Mouse (Mus musculus) hindbrain, embryonic 16.5 days (tissue): Measurements from ENCODE around the gene Abcc1. TPM values are rescaled to one million over a fixed set of nuclear protein-coding genes. Genes with fewer than 3 reads are reported as not detected.

Source experiments
- ATAC-seq: fragments of 200-750 bp; cut with Nextera tagmentation; 2 replicates; pipeline ENCODE4 v1.8.0; 2017; ENCODE audit warnings: moderate TSS enrichment, moderate library complexity
- H3K27ac ChIP-seq: fragments of 300-500 bp; sonication (generic); 2 replicates; pipeline ENCODE4 v1.5.1; 2014; ENCODE audit warnings: low read depth, mild to moderate bottlenecking, control low read depth, low read length, moderate library complexity
- H3K27me3 ChIP-seq: fragments of 300-500 bp; sonication (generic); replicated peaks from 2 replicates; pipeline ENCODE4 v1.6.1; 2014; ENCODE audit warnings: low read length; ENCODE audit not compliant: control insufficient read depth, insufficient read depth
- H3K36me3 ChIP-seq: fragments of 300-500 bp; sonication (generic); 2 replicates; pipeline ENCODE4 v1.6.1; 2014; ENCODE audit warnings: mild to moderate bottlenecking, low read length, moderate library complexity, mixed read lengths; ENCODE audit not compliant: control insufficient read depth, insufficient read depth
- H3K4me1 ChIP-seq: fragments of 300-500 bp; sonication (generic); 2 replicates; pipeline ENCODE4 v1.6.1; 2014; ENCODE audit warnings: low read depth, low read length; ENCODE audit not compliant: control insufficient read depth, insufficient read depth
- H3K4me2 ChIP-seq: fragments of 300-500 bp; sonication (generic); 2 replicates; pipeline ENCODE4 v1.6.1; 2014; ENCODE audit warnings: mild to moderate bottlenecking, low read length, control low read depth, moderate library complexity
- H3K4me3 ChIP-seq: fragments of 300-500 bp; sonication (generic); 2 replicates; pipeline ENCODE4 v1.5.1; 2014; ENCODE audit warnings: mild to moderate bottlenecking, low read length, control low read depth, moderate library complexity
- H3K9ac ChIP-seq: fragments of 300-500 bp; sonication (generic); 2 replicates; pipeline ENCODE4 v1.6.1; 2014; ENCODE audit warnings: low read depth, mild to moderate bottlenecking, control low read depth, low read length, moderate library complexity
- H3K9me3 ChIP-seq: fragments of 300-500 bp; sonication (generic); 2 replicates; pipeline ENCODE4 v1.6.1; 2014; ENCODE audit warnings: mild to moderate bottlenecking, low read length, moderate library complexity; ENCODE audit not compliant: control insufficient read depth
- WGBS: fragments of 180-500 bp; shearing (Covaris S2); extraction: QIAGEN DNeasy Blood & Tissue Kit; methylation state at CpG from one replicate; pipeline ENCODE4 v1.1.7; 2014; 5-methylcytosine and 5-hydroxymethylcytosine counted together
- polyA plus RNA-seq: library from polyadenylated mRNA; unstranded; fragments of >200 nt; fragmentation: Nextera tagmentation; extraction: Ambion mirVana; gene quantifications from 2 replicates; pipeline ENCODE4 v1.2.1, GENCODE M21; 2015

Gene Abcc1
- polyA plus RNA-seq, 1 experiment from 2014 or later: 8.9 TPM

- no peak overlapping the region for H3K4me2 ChIP-seq
- no peak for ATAC-seq
- H3K4me1 ChIP-seq: no peaks in the 10 kb centered on the region
- no peak overlapping the region for H3K9ac ChIP-seq
- H3K27me3 ChIP-seq: no peaks in the 10 kb centered on the region
- 83% methylated on average over 2 of the region's 2 CpGs for WGBS
- peaks cover 13% of the 10 kb centered on the region for H3K36me3 ChIP-seq
- H3K27ac ChIP-seq: no peak overlapping the region
- no peaks in the 10 kb centered on the region for H3K9me3 ChIP-seq
- H3K4me3 ChIP-seq: no peak overlapping the region
Observed at GRCm38 (mm10) chr16:14468351-14468750, 107.0 kb downstream of the Abcc1 start.

- Histone ChIP-seq H3K27me3 (no peaks in the 10 kb centered on the region), H3K9ac (no peak overlapping the region), H3K27ac (no peak overlapping the region), H3K9me3 (no peaks in the 10 kb centered on the region), H3K4me3 (no peak overlapping the region), H3K36me3 (peaks cover 13% of the 10 kb centered on the region), H3K4me1 (no peaks in the 10 kb centered on the region), H3K4me2 (no peak overlapping the region)
- 94% methylated on average over 5 of the region's 5 CpGs for WGBS
- ATAC-seq: no peak
Observed at GRCm38 (mm10) chr16:14468841-14469240, 107.5 kb downstream of the Abcc1 start.

- WGBS: 82% methylated on average over 5 of the region's 5 CpGs
- Histone ChIP-seq H3K27ac (no peak overlapping the region), H3K9me3 (no peaks in the 10 kb centered on the region), H3K4me1 (no peaks in the 10 kb centered on the region), H3K9ac (no peak overlapping the region), H3K27me3 (no peaks in the 10 kb centered on the region), H3K4me2 (no peak overlapping the region), H3K36me3 (peaks cover 18% of the 10 kb centered on the region), H3K4me3 (no peak overlapping the region)
- ATAC-seq: no peak
Observed at GRCm38 (mm10) chr16:14472171-14472570, 110.8 kb downstream of the Abcc1 start.

GRCm38 (mm10) chr16:14473686-14474085 is 112.3 kb downstream of the Abcc1 start:
- 98% methylated on average over 7 of the region's 7 CpGs for WGBS

GRCm38 (mm10) chr16:14475001-14475400 is 113.6 kb downstream of the Abcc1 start:
- WGBS: 91% methylated on average over 2 of the region's 2 CpGs
- no peaks in the 10 kb centered on the region for H3K4me1 ChIP-seq
- no peak overlapping the region for H3K27ac ChIP-seq
- no peaks in the 10 kb centered on the region for H3K9me3 ChIP-seq
- H3K9ac ChIP-seq: no peak overlapping the region
- H3K4me3 ChIP-seq: no peak overlapping the region
- no peak overlapping the region for H3K4me2 ChIP-seq
- H3K27me3 ChIP-seq: no peaks in the 10 kb centered on the region
- no peak for ATAC-seq
- H3K36me3 ChIP-seq: peaks cover 10% of the 10 kb centered on the region

More at GRCm38 (mm10) chr16:14473686-14474085, 112.3 kb downstream of the Abcc1 start:
- Histone ChIP-seq H3K27ac (no peak overlapping the region), H3K9me3 (no peaks in the 10 kb centered on the region), H3K36me3 (peaks cover 15% of the 10 kb centered on the region), H3K9ac (no peak overlapping the region), H3K4me2 (no peak overlapping the region), H3K4me3 (no peak overlapping the region), H3K27me3 (no peaks in the 10 kb centered on the region), H3K4me1 (no peaks in the 10 kb centered on the region)
- no peak for ATAC-seq

- no peaks in the 10 kb centered on the region for H3K9me3 ChIP-seq
- H3K9ac ChIP-seq: no peak overlapping the region
- no peak for ATAC-seq
- no peaks in the 10 kb centered on the region for H3K27me3 ChIP-seq
- peaks cover 10% of the 10 kb centered on the region for H3K36me3 ChIP-seq
- H3K4me3 ChIP-seq: no peak overlapping the region
- H3K4me1 ChIP-seq: no peaks in the 10 kb centered on the region
- 89% methylated on average over 8 of the region's 8 CpGs for WGBS
- H3K4me2 ChIP-seq: no peak overlapping the region
- H3K27ac ChIP-seq: no peak overlapping the region
Observed at GRCm38 (mm10) chr16:14476056-14476455, 114.7 kb downstream of the Abcc1 start.

GRCm38 (mm10) chr16:14476701-14477400 is 115.5 kb downstream of the Abcc1 start:
- Histone ChIP-seq H3K36me3 (peaks cover 7% of the 10 kb centered on the region), H3K4me2 (no peak overlapping the region), H3K4me1 (no peaks in the 10 kb centered on the region), H3K9ac (no peak overlapping the region), H3K27ac (no peak overlapping the region), H3K9me3 (no peaks in the 10 kb centered on the region), H3K27me3 (no peaks in the 10 kb centered on the region), H3K4me3 (no peak overlapping the region)
- ATAC-seq: no peak
- WGBS: 89% methylated on average over 9 of the region's 9 CpGs

GRCm38 (mm10) chr16:14477510-14478300 is 116.3 kb downstream of the Abcc1 start:
- no peak overlapping the region for H3K4me2 ChIP-seq
- no peak overlapping the region for H3K27ac ChIP-seq
- peaks cover 5% of the 10 kb centered on the region; the same call in 1 of the 2 replicates for H3K36me3 ChIP-seq
- no peak overlapping the region for H3K4me3 ChIP-seq
- H3K9ac ChIP-seq: no peak overlapping the region
- 69% methylated on average over 10 of the region's 10 CpGs for WGBS
- no peak for ATAC-seq
- no peaks in the 10 kb centered on the region for H3K9me3 ChIP-seq
- H3K27me3 ChIP-seq: no peaks in the 10 kb centered on the region
- H3K4me1 ChIP-seq: no peaks in the 10 kb centered on the region

GRCm38 (mm10) chr16:14479641-14480040 is 118.3 kb downstream of the Abcc1 start:
- WGBS: 96% methylated on average over 2 of the region's 2 CpGs
- Histone ChIP-seq H3K4me1 (no peaks in the 10 kb centered on the region), H3K27ac (no peak overlapping the region), H3K4me2 (no peak overlapping the region), H3K9ac (no peak overlapping the region), H3K36me3 (no peaks in the 10 kb centered on the region), H3K4me3 (no peak overlapping the region), H3K9me3 (no peaks in the 10 kb centered on the region), H3K27me3 (no peaks in the 10 kb centered on the region)
- no peak for ATAC-seq
